Mouse (Mus musculus): ENCODE results near the gene Pip4k2c.

GRCm38 (mm10) chr10:127153323-127153722 lies 58.1 kb downstream of the Pip4k2c start:
- no peak for TF ChIP-seq CTCF (conservative IDR thresholded peaks at IDR 0.05; ENCODE audit: low read length)
- no peak for TF ChIP-seq POU5F1 (IDR thresholded peaks at IDR 0.05; ENCODE audit: borderline replicate concordance, low read length)
- no peak for TF ChIP-seq NANOG (IDR thresholded peaks at IDR 0.05; ENCODE audit: borderline replicate concordance, low read length)

Data from E14TG2a.4 (cell line).